Mouse (Mus musculus) CH12.LX (cell line): ENCODE measurements around the gene Ntn1. TPM values are rescaled to one million over a fixed set of nuclear protein-coding genes. Genes with fewer than 3 reads are reported as not detected.

Source experiments
- DNase-seq: peaks from one replicate; pipeline ENCODE4 v3.0.0-alpha.2; 2013; ENCODE audit errors: extremely low read depth
- H3K27ac ChIP-seq: 2 replicates; pipeline ENCODE4 v1.5.1; 2012; ENCODE audit warnings: low read depth, mild to moderate bottlenecking, control low read depth, moderate library complexity; ENCODE audit not compliant: insufficient read depth
- H3K27me3 ChIP-seq: replicated peaks from 2 replicates; pipeline ENCODE3; 2012; ENCODE audit warnings: inconsistent platforms
- H3K36me3 ChIP-seq, 2 experiments: replicated peaks in 1 of 2; 2 replicates each; pipeline versions ENCODE3 to v1.6.1; 2012; ENCODE audit warnings: inconsistent platforms in 1 of 2, low read length in 1 of 2, mild to moderate bottlenecking in 1 of 2, mixed read lengths in 1 of 2, moderate library complexity in 1 of 2; ENCODE audit not compliant: control insufficient read depth in 1 of 2, insufficient read depth in 1 of 2
- H3K4me1 ChIP-seq, 2 experiments: 2 replicates each; pipeline ENCODE4 v1.6.1; 2012; ENCODE audit warnings: inconsistent platforms in 1 of 2, moderate library complexity in 1 of 2; ENCODE audit not compliant: insufficient read depth in 2 of 2, control insufficient read depth in 1 of 2
- H3K4me2 ChIP-seq: 2 replicates; pipeline ENCODE4 v1.6.1; 2012; ENCODE audit warnings: low read depth, mild to moderate bottlenecking, control low read depth; ENCODE audit not compliant: poor library complexity, insufficient read depth, severe bottlenecking
- H3K4me3 ChIP-seq, 3 experiments: fragments of 150-350 bp in 1 of 3; sonication (generic) in 1 of 3; replicated peaks in 1 of 3; 2 replicates each; pipeline versions ENCODE3 to v1.5.1; 2011 to 2012; ENCODE audit warnings: low read depth in 2 of 3, low read length in 2 of 3, mild to moderate bottlenecking in 2 of 3, moderate library complexity in 2 of 3, control low read depth in 1 of 3, improper control_type of control experiment in 1 of 3, inconsistent platforms in 1 of 3, mixed read lengths in 1 of 3; ENCODE audit not compliant: poor library complexity in 1 of 3
- H3K79me2 ChIP-seq: replicated peaks from 2 replicates; pipeline ENCODE4 v1.6.1; 2012; ENCODE audit warnings: mild to moderate bottlenecking, moderate library complexity; ENCODE audit not compliant: control insufficient read depth, poor library complexity, insufficient read depth, severe bottlenecking; ENCODE audit errors: extremely low read depth
- H3K9ac ChIP-seq: 2 replicates; pipeline ENCODE4 v1.6.1; 2012; ENCODE audit warnings: low read depth, mild to moderate bottlenecking, control low read depth, moderate library complexity; ENCODE audit not compliant: insufficient read depth
- H3K9me3 ChIP-seq: replicated peaks from 2 replicates; pipeline ENCODE3; 2012; ENCODE audit warnings: low read length, inconsistent platforms, mixed read lengths
- BHLHE40 ChIP-seq: IDR thresholded peaks from 2 replicates; pipeline ENCODE4 v1.6.1; 2011; ENCODE audit warnings: mild to moderate bottlenecking, low read depth, low read length, improper control_type of control experiment
- CHD1 ChIP-seq: IDR thresholded peaks from 2 replicates; pipeline ENCODE4 v1.6.1; 2012; ENCODE audit warnings: low read depth, low read length, improper control_type of control experiment, inconsistent platforms
- CHD2 ChIP-seq: IDR thresholded peaks from 2 replicates; pipeline ENCODE4 v1.6.1; 2011; ENCODE audit warnings: low read length, improper control_type of control experiment
- CTCF ChIP-seq, 2 experiments: IDR thresholded peaks in 1 of 2; conservative IDR thresholded peaks in 1 of 2; 2 replicates each; pipeline ENCODE4 v1.5.1; 2011 to 2012; ENCODE audit warnings: low read depth in 2 of 2, low read length in 2 of 2, improper control_type of control experiment in 1 of 2, inconsistent platforms in 1 of 2, mild to moderate bottlenecking in 1 of 2, moderate library complexity in 1 of 2
- E2F4 ChIP-seq: IDR thresholded peaks from 2 replicates; pipeline ENCODE4 v1.6.1; 2011; ENCODE audit warnings: low read depth, low read length, improper control_type of control experiment; ENCODE audit not compliant: insufficient replicate concordance
- ELF1 ChIP-seq: IDR thresholded peaks from 2 replicates; pipeline ENCODE4 v1.6.1; 2014; ENCODE audit warnings: low read depth, mild to moderate bottlenecking, inconsistent platforms, low read length, improper control_type of control experiment
- EP300 ChIP-seq: IDR thresholded peaks from 2 replicates; pipeline ENCODE4 v1.6.1; 2011; ENCODE audit warnings: low read length, improper control_type of control experiment
- GABPA ChIP-seq: IDR thresholded peaks from 2 replicates; pipeline ENCODE4 v1.6.1; 2012; ENCODE audit warnings: low read depth, low read length, improper control_type of control experiment, inconsistent platforms; ENCODE audit not compliant: insufficient replicate concordance
- JUN ChIP-seq: IDR thresholded peaks from 2 replicates; pipeline ENCODE4 v1.6.1; 2011; ENCODE audit warnings: low read depth, mild to moderate bottlenecking, low read length, improper control_type of control experiment, moderate library complexity; ENCODE audit not compliant: insufficient read depth
- JUND ChIP-seq: conservative IDR thresholded peaks from 2 replicates; pipeline ENCODE4 v1.6.1; 2011; ENCODE audit warnings: low read depth, low read length, improper control_type of control experiment
- MAX ChIP-seq: IDR thresholded peaks from 2 replicates; pipeline ENCODE4 v1.6.1; 2011; ENCODE audit warnings: low read length, improper control_type of control experiment
- MAZ ChIP-seq: IDR thresholded peaks from 2 replicates; pipeline ENCODE4 v1.6.1; 2012; ENCODE audit warnings: low read depth, mild to moderate bottlenecking, inconsistent platforms, low read length, improper control_type of control experiment, moderate library complexity
- MEF2A ChIP-seq: IDR thresholded peaks from 2 replicates; pipeline ENCODE4 v1.6.1; 2014; ENCODE audit warnings: low read depth, mild to moderate bottlenecking, inconsistent platforms, low read length, improper control_type of control experiment, borderline replicate concordance
- MXI1 ChIP-seq: IDR thresholded peaks from 2 replicates; pipeline ENCODE4 v1.6.1; 2011; ENCODE audit warnings: mild to moderate bottlenecking, low read depth, low read length, improper control_type of control experiment
- MYC ChIP-seq: IDR thresholded peaks from 2 replicates; pipeline ENCODE4 v1.6.1; 2011; ENCODE audit warnings: low read depth, mild to moderate bottlenecking, improper control_type of control experiment, low read length
- NELFE ChIP-seq: IDR thresholded peaks from 2 replicates; pipeline ENCODE4 v1.6.1; 2011; ENCODE audit warnings: low read depth, low read length, improper control_type of control experiment
- NRF1 ChIP-seq: IDR thresholded peaks from 2 replicates; pipeline ENCODE4 v1.6.1; 2014; ENCODE audit warnings: low read depth, mild to moderate bottlenecking, inconsistent platforms, low read length, improper control_type of control experiment, moderate library complexity
- PAX5 ChIP-seq: IDR thresholded peaks from 2 replicates; pipeline ENCODE4 v1.6.1; 2012; ENCODE audit warnings: low read length, inconsistent platforms, mixed read lengths
- POLR2AphosphoS2 ChIP-seq: IDR thresholded peaks from 2 replicates; pipeline ENCODE4 v1.6.1; 2011; ENCODE audit warnings: low read depth, low read length, improper control_type of control experiment
- RAD21 ChIP-seq: IDR thresholded peaks from 2 replicates; pipeline ENCODE4 v1.6.1; 2011; ENCODE audit warnings: low read depth, mild to moderate bottlenecking, low read length, improper control_type of control experiment, moderate library complexity
- RCOR1 ChIP-seq: conservative IDR thresholded peaks from 2 replicates; pipeline ENCODE4 v1.6.1; 2012; ENCODE audit warnings: low read depth, mild to moderate bottlenecking, inconsistent platforms, low read length, improper control_type of control experiment
- SIN3A ChIP-seq: IDR thresholded peaks from 2 replicates; pipeline ENCODE4 v1.6.1; 2012; ENCODE audit warnings: low read length, improper control_type of control experiment, inconsistent platforms
- SMC3 ChIP-seq: IDR thresholded peaks from 2 replicates; pipeline ENCODE4 v1.6.1; 2011; ENCODE audit warnings: low read depth, low read length, improper control_type of control experiment
- TBP ChIP-seq: conservative IDR thresholded peaks from 2 replicates; pipeline ENCODE4 v1.6.1; 2011; ENCODE audit warnings: low read depth, low read length, improper control_type of control experiment
- TCF12 ChIP-seq: IDR thresholded peaks from 2 replicates; pipeline ENCODE4 v1.6.1; 2014; ENCODE audit warnings: low read depth, mild to moderate bottlenecking, inconsistent platforms, low read length, improper control_type of control experiment
- USF1 ChIP-seq: IDR thresholded peaks from 2 replicates; pipeline ENCODE4 v1.6.1; 2014; ENCODE audit warnings: low read depth, mild to moderate bottlenecking, inconsistent platforms, low read length, improper control_type of control experiment
- USF2 ChIP-seq: conservative IDR thresholded peaks from 2 replicates; pipeline ENCODE4 v1.6.1; 2011; ENCODE audit warnings: low read depth, low read length, improper control_type of control experiment
- ZC3H11A ChIP-seq: IDR thresholded peaks from 2 replicates; pipeline ENCODE4 v1.6.1; 2012; ENCODE audit warnings: low read depth, mild to moderate bottlenecking, inconsistent platforms, low read length, improper control_type of control experiment
- ZKSCAN1 ChIP-seq: IDR thresholded peaks from 2 replicates; pipeline ENCODE4 v1.6.1; 2012; ENCODE audit warnings: low read depth, inconsistent platforms, low read length, improper control_type of control experiment, borderline replicate concordance
- ZMIZ1 ChIP-seq: IDR thresholded peaks from 2 replicates; pipeline ENCODE4 v1.6.1; 2012; ENCODE audit warnings: low read depth, mild to moderate bottlenecking, inconsistent platforms, low read length, improper control_type of control experiment
- ZNF384 ChIP-seq: IDR thresholded peaks from 2 replicates; pipeline ENCODE4 v1.6.1; 2012; ENCODE audit warnings: low read depth, low read length, improper control_type of control experiment, inconsistent platforms
- dilution Hi-C: fragments of 300-500 bp; cut with MboI; formaldehyde crosslinking; loops from 2 replicates; pipeline ENCODE4 v1.14.3; 2020; ENCODE audit warnings: low sequenced_read_pairs; ENCODE audit not compliant: extremely low pct_unique_long_range_greater_than_20kb, extremely low pct_ligation_motif_present
- in situ Hi-C: fragments of 300-500 bp; cut with MboI; formaldehyde crosslinking; loops from 3 replicates; pipeline ENCODE4 v1.14.3; 2019; ENCODE audit warnings: low sequenced_read_pairs, low pct_ligation_motif_present, low pct_unique_long_range_greater_than_20kb, mixed read lengths
- polyA plus RNA-seq: library from polyadenylated mRNA; unstranded; fragments of >175 nt; gene quantifications from 2 replicates; pipeline ENCODE4 v1.2.1, GENCODE M21; 2012; ENCODE audit warnings: low read depth; ENCODE audit not compliant: insufficient read length
- total RNA-seq, 2 experiments: library from RNA; depleted of rRNA; stranded (reverse); fragments of 300-350 nt in 1 of 2; fragments of >200 nt in 1 of 2; gene quantifications; 2 replicates each; pipeline ENCODE4 v1.2.3; 2012 to 2014

The Ntn1 gene
- total and polyA plus RNA-seq, 3 experiments: 0.54 to 1.2 (median 0.59) TPM

GRCm38 (mm10) chr11:68435601-68436000, 35.0 kb upstream of the Ntn1 start:
- Histone ChIP-seq H3K79me2 (no peaks in the 10 kb centered on the region), H3K9me3 (no peaks in the 10 kb centered on the region), H3K36me3 (peaks cover 0 to 16% of the 10 kb centered on the region in 2 experiments), H3K4me1 (peaks cover 19 to 51% of the 10 kb centered on the region in 2 experiments), H3K4me3 (no peak overlapping the region), H3K9ac (no peak overlapping the region), H3K27ac (no peak overlapping the region), H3K4me2 (no peak overlapping the region), H3K27me3 (no peaks in the 10 kb centered on the region)
- dilution Hi-C loops: no loop called here
- DNase-seq: no peak
- TF ChIP-seq MAZ (no peak), MEF2A (no peak), MXI1 (no peak), TCF12 (no peak), SIN3A (no peak), E2F4 (no peak), ELF1 (no peak), USF2 (no peak), CHD1 (no peak), EP300 (no peak), ZC3H11A (no peak), BHLHE40 (no peak), SMC3 (no peak), NELFE (no peak), RCOR1 (no peak), ZKSCAN1 (no peak), CTCF (conservative IDR thresholded peaks at IDR 0.05 in 1 of 2, IDR thresholded peaks at IDR 0.05 in 1 of 2; ENCODE audit: low read depth in 2 of 2, low read length in 2 of 2) (no peak)
- in situ Hi-C loops: loop anchor here (5.0 to 10.0 kb wide), 2 partner anchors 37 to 119 kb away; partner anchors contain the start of gene Mfsd6l

DNA sequence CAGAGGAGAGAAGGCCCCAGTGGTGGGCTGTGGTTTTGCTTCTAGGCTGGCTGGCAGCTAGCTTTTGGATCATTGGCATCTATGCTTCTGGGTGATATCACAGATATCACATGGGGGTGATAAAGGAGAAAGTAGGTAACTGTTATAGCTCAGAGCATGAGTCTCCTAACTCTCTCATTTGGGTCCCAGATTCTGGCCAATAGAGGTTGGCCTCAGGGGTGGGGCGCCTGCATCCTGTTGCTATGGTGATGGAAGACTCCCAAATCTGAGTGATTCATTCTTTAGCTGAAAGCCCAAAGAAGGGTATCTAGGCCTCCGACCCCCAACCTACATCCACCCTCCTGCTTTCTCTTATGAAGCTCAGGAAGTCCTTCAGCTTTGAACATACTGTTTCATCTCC, 34.1 kb upstream of the Ntn1 start:
- in situ Hi-C loops: loop anchor here (5.0 to 10.0 kb wide), 2 partner anchors 38 to 120 kb away; partner anchors contain the start of gene Mfsd6l
- Histone ChIP-seq H3K27ac (no peak overlapping the region), H3K4me2 (no peak overlapping the region), H3K36me3 (peaks cover 0 to 7% of the 10 kb centered on the region in 2 experiments), H3K27me3 (no peaks in the 10 kb centered on the region), H3K79me2 (no peaks in the 10 kb centered on the region), H3K4me3 (no peak overlapping the region), H3K9ac (no peak overlapping the region), H3K9me3 (no peaks in the 10 kb centered on the region), H3K4me1 (peaks cover 26 to 60% of the 10 kb centered on the region in 2 experiments)
- TF ChIP-seq MYC: no peak
- no peak for TF ChIP-seq NRF1
- no peak for TF ChIP-seq JUN
- no peak for TF ChIP-seq E2F4
- TF ChIP-seq RCOR1: no peak
- no peak for TF ChIP-seq CHD2
- TF ChIP-seq PAX5: no peak
- no peak for TF ChIP-seq RAD21
- TF ChIP-seq MAX: no peak
- no peak for TF ChIP-seq TBP
- TF ChIP-seq ZNF384: no peak
- no peak for TF ChIP-seq GABPA
- TF ChIP-seq CTCF (conservative IDR thresholded peaks at IDR 0.05 in 1 of 2, IDR thresholded peaks at IDR 0.05 in 1 of 2; ENCODE audit: low read depth in 2 of 2, low read length in 2 of 2): no peak
- TF ChIP-seq JUND: no peak
- TF ChIP-seq ZMIZ1: no peak
- no peak for TF ChIP-seq TCF12
- TF ChIP-seq USF1: no peak
- TF ChIP-seq SIN3A: no peak
- TF ChIP-seq POLR2AphosphoS2: no peak
- DNase-seq: no peak
- dilution Hi-C loops: no loop called here
